Mouse (Mus musculus): ENCODE data around the gene Timm29. TPM values are rescaled to one million over a fixed set of nuclear protein-coding genes. Genes with fewer than 3 reads are reported as not detected.

Timm29 gene
- polyA plus RNA-seq, 1 experiment = 50.4 TPM

GRCm38 (mm10) chr9:21625342-21626339 lies 33.1 kb downstream of the Timm29 start:
- Histone ChIP-seq H3K27ac (ENCODE audit: insufficient read depth, low read length) (no peak overlapping the region), H3K4me3 (ENCODE audit: insufficient read depth, low read length) (no peak overlapping the region), H3K4me1 (ENCODE audit: control insufficient read depth, insufficient read depth, low read length) (peaks cover 7% of the 10 kb centered on the region)
- no peak for TF ChIP-seq CTCF (IDR thresholded peaks at IDR 0.05; ENCODE audit: extremely low read depth, insufficient read depth, low read length)

- Histone ChIP-seq H3K4me3 (ENCODE audit: insufficient read depth, low read length) (no peak overlapping the region), H3K27ac (ENCODE audit: insufficient read depth, low read length) (no peak overlapping the region), H3K4me1 (ENCODE audit: control insufficient read depth, insufficient read depth, low read length) (peaks cover 7% of the 10 kb centered on the region)
- TF ChIP-seq POLR2A (IDR thresholded peaks at IDR 0.05; ENCODE audit: extremely low read depth, insufficient read depth, low read length) (no peak), CTCF (IDR thresholded peaks at IDR 0.05; ENCODE audit: extremely low read depth, insufficient read depth, low read length) (0 out of 2 replicates have a peak, but pooled peaks have one; percentile 19)
Measured at GRCm38 (mm10) chr9:21626571-21626970, 34.0 kb downstream of the Timm29 start.

DNA sequence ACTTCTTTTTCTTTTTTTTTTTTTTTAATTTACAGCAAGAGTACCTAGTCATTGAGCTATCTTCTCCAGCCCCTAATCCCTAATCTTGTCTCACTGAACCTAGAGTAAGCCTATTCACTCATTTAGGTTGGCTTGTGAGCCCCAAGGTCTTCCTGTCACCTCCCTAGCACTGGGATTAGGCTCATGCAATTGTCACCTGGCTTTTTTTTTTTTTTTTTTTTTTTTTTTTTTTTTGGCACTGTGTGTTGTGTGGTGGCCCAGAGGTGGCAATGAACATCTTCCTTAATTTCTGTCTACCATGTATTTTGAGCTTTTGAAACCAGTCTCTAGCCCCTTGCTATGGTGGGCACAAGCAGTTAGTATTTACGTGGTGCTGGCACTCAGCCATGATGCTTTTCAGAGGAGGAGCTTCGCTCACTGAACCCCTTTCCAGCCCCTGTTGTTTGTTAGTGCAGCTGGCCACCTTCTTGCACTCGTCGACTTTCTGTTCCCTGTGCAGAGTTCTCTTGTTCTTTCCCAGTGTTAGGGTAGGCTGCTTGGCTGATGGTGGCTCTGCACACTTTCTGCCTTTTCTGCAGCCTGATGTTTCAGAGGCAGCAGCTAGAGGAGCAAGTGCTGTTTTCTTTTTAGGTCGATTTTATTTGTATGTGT lies 34.7 kb downstream of the Timm29 start:
- H3K27ac ChIP-seq (ENCODE audit: insufficient read depth, low read length) = no peak overlapping the region
- H3K4me1 ChIP-seq (ENCODE audit: control insufficient read depth, insufficient read depth, low read length) = peaks cover 7% of the 10 kb centered on the region
- TF ChIP-seq CTCF (IDR thresholded peaks at IDR 0.05; ENCODE audit: extremely low read depth, insufficient read depth, low read length) (no peak), POLR2A (IDR thresholded peaks at IDR 0.05; ENCODE audit: extremely low read depth, insufficient read depth, low read length) (no peak)
- H3K4me3 ChIP-seq (ENCODE audit: insufficient read depth, low read length) = no peak overlapping the region

GRCm38 (mm10) chr9:21630673-21631072 lies 38.2 kb downstream of the Timm29 start:
- peak; percentile 53 for TF ChIP-seq CTCF (IDR thresholded peaks at IDR 0.05; ENCODE audit: extremely low read depth, insufficient read depth, low read length)
- TF ChIP-seq POLR2A (IDR thresholded peaks at IDR 0.05; ENCODE audit: extremely low read depth, insufficient read depth, low read length) = no peak
- H3K4me1 ChIP-seq (ENCODE audit: control insufficient read depth, insufficient read depth, low read length) = peaks cover 6% of the 10 kb centered on the region
- H3K27ac ChIP-seq (ENCODE audit: insufficient read depth, low read length) = no peak overlapping the region
- H3K4me3 ChIP-seq (ENCODE audit: insufficient read depth, low read length) = no peak overlapping the region

- H3K27ac ChIP-seq (ENCODE audit: insufficient read depth, low read length) = no peak overlapping the region; the same call in 1 of the 2 replicates
- no peak overlapping the region for H3K4me3 ChIP-seq (ENCODE audit: insufficient read depth, low read length)
- TF ChIP-seq CTCF (IDR thresholded peaks at IDR 0.05; ENCODE audit: extremely low read depth, insufficient read depth, low read length) (no peak), POLR2A (IDR thresholded peaks at IDR 0.05; ENCODE audit: extremely low read depth, insufficient read depth, low read length) (no peak)
- peaks cover 6% of the 10 kb centered on the region for H3K4me1 ChIP-seq (ENCODE audit: control insufficient read depth, insufficient read depth, low read length)
Measured at GRCm38 (mm10) chr9:21633106-21633505, 40.6 kb downstream of the Timm29 start.

DNA sequence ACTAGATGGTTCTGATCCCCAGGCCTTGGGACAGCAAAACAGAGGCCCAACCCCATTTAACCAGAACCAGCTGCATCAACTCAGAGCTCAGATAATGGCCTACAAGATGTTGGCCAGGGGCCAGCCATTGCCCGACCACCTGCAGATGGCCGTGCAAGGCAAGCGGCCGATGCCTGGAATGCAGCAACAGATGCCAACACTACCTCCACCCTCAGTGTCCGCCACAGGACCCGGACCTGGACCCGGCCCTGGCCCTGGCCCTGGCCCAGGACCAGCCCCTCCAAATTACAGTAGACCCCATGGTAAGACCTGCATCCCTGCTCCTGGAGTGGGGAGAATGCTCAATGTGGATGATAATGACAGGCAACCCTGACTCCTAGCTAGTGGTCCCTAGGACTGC lies 43.1 kb downstream of the Timm29 start:
- Histone ChIP-seq H3K4me1 (ENCODE audit: control insufficient read depth, insufficient read depth, low read length) (peaks cover 6% of the 10 kb centered on the region), H3K27ac (ENCODE audit: insufficient read depth, low read length) (no peak overlapping the region), H3K4me3 (ENCODE audit: insufficient read depth, low read length) (no peak overlapping the region)
- no peak for TF ChIP-seq POLR2A (IDR thresholded peaks at IDR 0.05; ENCODE audit: extremely low read depth, insufficient read depth, low read length)
- TF ChIP-seq CTCF (IDR thresholded peaks at IDR 0.05; ENCODE audit: extremely low read depth, insufficient read depth, low read length) = no peak

GRCm38 (mm10) chr9:21639031-21639430 lies 46.5 kb downstream of the Timm29 start:
- Histone ChIP-seq H3K27ac (ENCODE audit: insufficient read depth, low read length) (no peak overlapping the region), H3K4me3 (ENCODE audit: insufficient read depth, low read length) (no peak overlapping the region), H3K4me1 (ENCODE audit: control insufficient read depth, insufficient read depth, low read length) (peaks cover 3% of the 10 kb centered on the region; the same call in 1 of the 2 replicates)
- TF ChIP-seq POLR2A (IDR thresholded peaks at IDR 0.05; ENCODE audit: extremely low read depth, insufficient read depth, low read length) = no peak

Other genes starting within 250 kb of the Timm29 start
- 71.3 and 76.2 TPM in 2 replicates for gene Ilf3, start 224.9 kb upstream of the Timm29 start, polyA plus RNA-seq (2012; rRNA removed)
- gene Qtrt1, start 180.9 kb upstream of the Timm29 start, polyA plus RNA-seq (2012; rRNA removed) = 42.5 and 43.8 TPM in 2 replicates
- gene Dnm2, start 167.8 kb upstream of the Timm29 start, polyA plus RNA-seq (2012; rRNA removed) = 60.8 and 67.9 TPM in 2 replicates
- gene Tmed1, start 82.5 kb upstream of the Timm29 start, polyA plus RNA-seq (2012; rRNA removed) = 25.0 and 25.5 TPM in 2 replicates
- 0.49 and 0.86 TPM in 2 replicates for gene AB124611, start 66.5 kb upstream of the Timm29 start, polyA plus RNA-seq (2012; rRNA removed)
- 58.9 and 61.6 TPM in 2 replicates for gene Carm1, start 45.8 kb upstream of the Timm29 start, polyA plus RNA-seq (2012; rRNA removed)
- gene Yipf2, start 106 bp downstream of the Timm29 start, polyA plus RNA-seq (2012; rRNA removed) = 27.6 and 29.1 TPM in 2 replicates
- 77.3 and 80.3 TPM in 2 replicates for gene Smarca4, start 23.4 kb downstream of the Timm29 start, polyA plus RNA-seq (2012; rRNA removed)
- 16.6 and 17.9 TPM in 2 replicates for gene Ldlr, start 130.8 kb downstream of the Timm29 start, polyA plus RNA-seq (2012; rRNA removed)
- 2.3 and 3.3 TPM in 2 replicates for gene Spc24, start 167.6 kb downstream of the Timm29 start, polyA plus RNA-seq (2012; rRNA removed)
- 6.1 and 6.2 TPM in 2 replicates for gene Kank2, start 206.0 kb downstream of the Timm29 start, polyA plus RNA-seq (2012; rRNA removed)
- not detected in 2 replicates for gene Angptl8, start 242.8 kb downstream of the Timm29 start, polyA plus RNA-seq (2012; rRNA removed)